Mouse (Mus musculus) forebrain, embryonic 16.5 days (tissue): ENCODE measurements around the gene Sprr2f. TPM values are rescaled to one million over a fixed set of nuclear protein-coding genes. Genes with fewer than 3 reads are reported as not detected.

Source experiments
- ATAC-seq: fragments of 200-750 bp; cut with Nextera tagmentation; 2 replicates; pipeline ENCODE4 v1.8.0; 2017; ENCODE audit warnings: mild to moderate bottlenecking, moderate library complexity
- H3K27ac ChIP-seq: fragments of 300-500 bp; sonication (generic); 2 replicates; pipeline ENCODE4 v1.5.1; 2014; ENCODE audit warnings: low read length, control low read depth
- H3K27me3 ChIP-seq: fragments of 300-500 bp; sonication (generic); replicated peaks from 2 replicates; pipeline ENCODE4 v1.6.1; 2014; ENCODE audit warnings: low read length; ENCODE audit not compliant: control insufficient read depth, insufficient read depth
- H3K36me3 ChIP-seq: fragments of 300-500 bp; sonication (generic); 2 replicates; pipeline ENCODE4 v1.6.1; 2014; ENCODE audit not compliant: control insufficient read depth, insufficient read depth
- H3K4me1 ChIP-seq: fragments of 300-500 bp; sonication (generic); replicated peaks from 2 replicates; pipeline ENCODE4 v1.6.1; 2014; ENCODE audit warnings: low read length; ENCODE audit not compliant: control insufficient read depth, insufficient read depth
- H3K4me2 ChIP-seq: fragments of 300-500 bp; sonication (generic); 2 replicates; pipeline ENCODE4 v1.6.1; 2014; ENCODE audit warnings: mild to moderate bottlenecking, low read length, control low read depth
- H3K4me3 ChIP-seq: fragments of 300-500 bp; sonication (generic); replicated peaks from 2 replicates; pipeline ENCODE4 v1.5.1; 2014; ENCODE audit warnings: mild to moderate bottlenecking, low read length, control low read depth
- H3K9ac ChIP-seq: fragments of 300-500 bp; sonication (generic); replicated peaks from 2 replicates; pipeline ENCODE4 v1.6.1; 2014; ENCODE audit warnings: low read depth, low read length, control low read depth
- H3K9me3 ChIP-seq: fragments of 300-500 bp; sonication (generic); 2 replicates; pipeline ENCODE4 v1.6.1; 2016; ENCODE audit warnings: low read length; ENCODE audit not compliant: control insufficient read depth
- WGBS: fragments of 180-500 bp; shearing (Covaris S2); extraction: QIAGEN DNeasy Blood & Tissue Kit; methylation state at CpG from one replicate; pipeline ENCODE4 v1.1.7; 2014; 5-methylcytosine and 5-hydroxymethylcytosine counted together
- polyA plus RNA-seq: library from polyadenylated mRNA; unstranded; fragments of >200 nt; fragmentation: Nextera tagmentation; extraction: Ambion mirVana; gene quantifications from 2 replicates; pipeline ENCODE4 v1.2.1, GENCODE M21; 2015

The Sprr2f gene
- not detected in 2 replicates for polyA plus RNA-seq

DNA sequence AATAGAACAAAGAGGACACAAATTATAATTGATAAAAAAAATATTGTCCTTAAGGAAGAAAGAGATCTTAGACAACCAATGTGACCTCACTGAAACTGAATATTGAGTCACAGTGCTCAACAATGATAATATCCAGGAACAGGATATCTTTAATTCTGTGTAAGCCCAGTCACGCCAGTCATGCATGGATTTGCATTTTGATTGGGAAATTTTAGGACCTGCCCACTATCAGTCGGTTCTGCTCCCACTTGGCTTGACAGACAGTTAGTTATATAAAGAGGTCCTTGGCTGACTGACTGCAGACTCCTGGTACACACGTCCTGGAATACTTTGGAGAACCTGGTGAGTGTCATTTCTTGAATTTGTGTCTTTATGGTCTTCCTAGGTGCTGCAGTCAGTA lies at the start of gene Sprr2f:
Sprr2f (plus strand) TSS at position 301 of the 400 bp plus-strand sequence.
- 75% methylated on average over 3 of the region's 3 CpGs for WGBS
- ATAC-seq, result no peak

DNA sequence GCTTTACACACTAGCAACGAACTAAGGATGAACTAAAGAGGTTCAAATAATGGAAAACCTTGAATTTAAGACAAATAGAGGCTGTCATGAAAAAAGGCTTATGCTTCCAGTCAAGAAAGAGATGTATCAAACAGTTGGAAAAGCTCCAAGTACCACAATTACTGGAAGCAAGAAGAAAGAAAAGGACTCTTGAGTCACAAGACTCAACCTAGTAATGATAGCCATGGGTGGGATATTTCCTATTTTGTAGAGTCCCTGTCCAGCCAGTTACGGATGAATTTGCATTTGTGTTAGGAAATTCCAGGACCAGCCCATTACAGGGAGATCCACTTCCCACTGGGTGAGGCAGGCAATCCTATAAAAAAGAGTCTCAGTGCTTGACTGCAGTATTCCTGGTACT lies 48.7 kb upstream of the Sprr2f start, which contains the start of gene Sprr2b:
Sprr2b (plus strand) TSS at position 301 of the 400 bp plus-strand sequence.
- no peak within 1 kb of the TSS for H3K9ac ChIP-seq
- H3K27ac ChIP-seq, result no peak within 1 kb of the TSS
- ATAC-seq, result no peak
- no peaks in the 10 kb centered on the region for H3K9me3 ChIP-seq
- H3K27me3 ChIP-seq, result no peaks in the 10 kb centered on the region
- H3K4me1 ChIP-seq, result no peaks in the 10 kb centered on the region
- H3K4me2 ChIP-seq, result no peak within 1 kb of the TSS
- no peak within 1 kb of the TSS for H3K4me3 ChIP-seq
- no peaks in the 10 kb centered on the region for H3K36me3 ChIP-seq
- WGBS, result 55% methylated on average over 2 of the region's 2 CpGs

More for the DNA sequence above, at the start of gene Sprr2f:
- Histone ChIP-seq H3K27ac (no peak within 1 kb of the TSS), H3K9me3 (no peaks in the 10 kb centered on the region), H3K4me2 (no peak within 1 kb of the TSS), H3K27me3 (no peaks in the 10 kb centered on the region), H3K36me3 (no peaks in the 10 kb centered on the region), H3K4me3 (no peak within 1 kb of the TSS), H3K4me1 (no peaks in the 10 kb centered on the region), H3K9ac (no peak within 1 kb of the TSS)

DNA sequence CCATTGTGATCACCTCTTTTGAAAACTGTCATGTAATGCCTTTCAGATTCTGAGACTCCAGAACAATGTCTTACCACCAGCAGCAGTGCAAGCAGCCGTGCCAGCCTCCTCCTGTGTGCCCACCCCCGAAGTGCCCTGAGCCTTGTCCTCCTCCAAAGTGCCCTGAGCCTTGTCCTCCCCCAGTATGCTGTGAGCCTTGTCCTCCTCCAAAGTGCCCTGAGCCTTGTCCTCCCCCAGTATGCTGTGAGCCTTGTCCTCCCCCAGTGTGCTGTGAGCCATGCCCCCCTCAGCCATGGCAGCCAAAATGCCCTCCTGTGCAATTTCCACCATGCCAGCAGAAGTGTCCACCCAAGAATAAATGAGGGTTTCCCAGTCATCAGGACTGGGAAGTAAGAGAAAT lies 47.6 kb upstream of the Sprr2f start:
- no peak for ATAC-seq

DNA sequence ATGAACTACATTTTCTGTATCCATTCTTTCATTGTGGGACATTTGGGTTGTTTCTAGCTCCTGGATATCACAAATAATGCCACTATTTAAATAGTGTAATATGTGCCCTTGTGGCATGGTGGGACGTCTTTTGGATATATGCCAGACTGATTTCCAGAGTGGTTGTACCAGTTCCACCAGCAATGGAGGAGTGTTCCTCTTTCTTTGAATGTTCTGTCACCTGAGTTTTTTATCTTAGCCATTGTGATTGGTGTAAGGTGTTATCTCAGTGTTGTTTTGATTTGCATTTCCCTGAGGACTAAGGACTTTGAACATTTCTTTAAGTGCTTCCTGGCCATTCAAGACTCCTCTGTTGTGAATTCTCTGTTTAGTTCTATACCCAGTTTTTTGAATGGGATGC lies 28.7 kb upstream of the Sprr2f start:
- Histone ChIP-seq H3K36me3 (no peaks in the 10 kb centered on the region), H3K9ac (no peak overlapping the region), H3K4me2 (no peak overlapping the region), H3K9me3 (no peaks in the 10 kb centered on the region), H3K4me3 (no peak overlapping the region), H3K4me1 (no peaks in the 10 kb centered on the region), H3K27me3 (no peaks in the 10 kb centered on the region), H3K27ac (no peak overlapping the region)
- 81% methylated on average over 1 of the region's 1 CpGs for WGBS
- no peak for ATAC-seq

More for the DNA sequence above, 47.6 kb upstream of the Sprr2f start:
- Histone ChIP-seq H3K4me2 (no peak overlapping the region), H3K4me3 (no peak overlapping the region), H3K27ac (no peak overlapping the region), H3K36me3 (no peaks in the 10 kb centered on the region), H3K9ac (no peak overlapping the region), H3K4me1 (no peaks in the 10 kb centered on the region), H3K9me3 (no peaks in the 10 kb centered on the region), H3K27me3 (no peaks in the 10 kb centered on the region)
- WGBS, result 64% methylated on average over 2 of the region's 2 CpGs

DNA sequence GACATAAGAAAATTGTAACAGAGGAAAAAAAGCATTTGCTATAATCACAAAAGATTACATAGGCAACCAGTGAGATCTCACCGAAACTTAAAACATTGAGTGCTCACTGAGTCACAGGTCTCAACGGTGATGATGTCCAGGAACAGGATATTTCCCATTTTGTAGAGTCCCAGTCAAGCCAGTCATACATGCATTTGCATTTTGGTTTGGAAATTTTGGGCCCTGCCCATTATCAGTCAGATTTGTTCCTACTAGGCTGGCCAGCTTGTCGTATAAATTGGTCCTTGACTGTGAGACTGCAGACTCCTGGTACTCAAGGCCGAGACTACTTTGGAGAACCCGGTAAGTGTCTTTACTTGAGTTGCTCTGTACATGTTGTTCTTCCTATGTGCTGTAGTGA lies 26.1 kb upstream of the Sprr2f start, which contains the start of gene Sprr2d:
Sprr2d (plus strand) TSS at position 301 of the 400 bp plus-strand sequence.
- Histone ChIP-seq H3K4me1 (no peaks in the 10 kb centered on the region), H3K4me2 (no peak within 1 kb of the TSS), H3K9me3 (no peaks in the 10 kb centered on the region), H3K4me3 (no peak within 1 kb of the TSS), H3K27me3 (no peaks in the 10 kb centered on the region), H3K9ac (no peak within 1 kb of the TSS), H3K27ac (no peak within 1 kb of the TSS), H3K36me3 (no peaks in the 10 kb centered on the region)
- 92% methylated on average over 5 of the region's 5 CpGs for WGBS
- no peak for ATAC-seq

DNA sequence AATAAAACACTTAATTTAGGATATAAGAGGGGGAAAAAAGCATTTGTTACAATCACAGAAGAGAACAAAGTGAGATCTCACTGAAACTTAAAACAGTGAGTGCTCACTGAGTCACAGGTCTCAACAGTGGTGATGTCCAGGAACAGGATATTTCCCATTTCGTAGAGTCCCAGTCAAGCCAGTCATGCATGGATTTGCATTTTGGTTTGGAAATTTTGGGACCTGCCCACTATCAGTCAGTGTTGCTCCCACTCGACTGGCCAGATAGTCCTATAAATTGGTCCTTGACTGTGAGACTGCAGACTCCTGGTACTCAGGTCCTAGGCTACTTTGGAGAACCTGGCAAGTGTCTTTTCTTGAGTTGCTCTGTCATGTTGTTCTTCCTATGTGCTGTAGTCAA lies 13.1 kb upstream of the Sprr2f start, which contains the start of gene Sprr2e:
Sprr2e (plus strand) TSS at position 301 of the 400 bp plus-strand sequence.
- no peak within 1 kb of the TSS for H3K4me3 ChIP-seq
- no peaks in the 10 kb centered on the region for H3K36me3 ChIP-seq
- H3K27me3 ChIP-seq, result no peaks in the 10 kb centered on the region
- no peaks in the 10 kb centered on the region for H3K9me3 ChIP-seq
- H3K27ac ChIP-seq, result no peak within 1 kb of the TSS
- WGBS, result 88% methylated on average over 2 of the region's 2 CpGs
- H3K9ac ChIP-seq, result no peak within 1 kb of the TSS
- H3K4me2 ChIP-seq, result no peak within 1 kb of the TSS
- no peaks in the 10 kb centered on the region for H3K4me1 ChIP-seq
- no peak for ATAC-seq

DNA sequence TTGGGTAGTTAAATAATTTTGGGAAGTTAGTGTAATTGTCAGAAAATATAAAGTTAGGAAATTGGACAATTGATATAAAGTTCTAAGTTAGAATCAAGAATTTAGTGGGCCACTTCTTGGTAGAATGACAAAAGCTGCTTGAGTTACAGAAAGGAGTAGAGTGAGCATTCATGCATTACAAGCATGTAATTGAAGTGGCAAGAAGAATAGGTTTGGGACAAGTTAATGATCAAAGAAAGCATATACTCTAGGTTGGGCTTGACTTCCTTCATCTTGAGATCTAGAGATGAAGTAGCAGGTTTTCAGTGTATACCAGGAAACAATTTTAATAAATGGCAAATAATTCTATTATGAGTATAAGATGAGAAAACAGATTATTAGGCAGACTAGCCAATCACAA lies 3.4 kb upstream of the Sprr2f start:
- no peaks in the 10 kb centered on the region for H3K4me1 ChIP-seq
- no peak for ATAC-seq

DNA sequence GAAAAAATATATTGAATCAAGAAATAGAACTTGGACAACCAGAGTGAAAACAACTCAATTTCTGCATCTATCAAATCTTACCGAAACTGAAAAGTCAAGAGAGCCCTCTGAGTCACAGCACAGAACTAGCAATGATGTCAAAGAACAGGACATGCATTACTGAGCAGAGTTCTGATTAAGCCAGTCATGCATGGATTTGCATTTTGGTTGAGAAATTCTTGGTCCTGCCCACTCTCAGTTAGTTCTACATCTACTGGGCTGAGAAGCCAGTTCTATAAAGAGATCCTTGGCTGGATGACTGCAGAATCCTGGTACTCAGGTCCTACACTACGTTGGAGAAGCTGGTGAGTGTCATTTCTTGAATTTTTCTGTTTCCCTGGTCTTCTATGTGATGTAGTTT lies 8.6 kb downstream of the Sprr2f start:
- Histone ChIP-seq H3K27ac (no peak overlapping the region), H3K4me2 (no peak overlapping the region), H3K9ac (no peak overlapping the region), H3K4me1 (no peaks in the 10 kb centered on the region), H3K4me3 (no peak overlapping the region), H3K36me3 (no peaks in the 10 kb centered on the region), H3K27me3 (no peaks in the 10 kb centered on the region), H3K9me3 (no peaks in the 10 kb centered on the region)
- 75% methylated on average over 2 of the region's 2 CpGs for WGBS
- ATAC-seq, result no peak

More for the DNA sequence above, 3.4 kb upstream of the Sprr2f start:
- Histone ChIP-seq H3K36me3 (no peaks in the 10 kb centered on the region), H3K9ac (no peak overlapping the region), H3K27me3 (no peaks in the 10 kb centered on the region), H3K9me3 (no peaks in the 10 kb centered on the region), H3K27ac (no peak overlapping the region), H3K4me3 (no peak overlapping the region), H3K4me2 (no peak overlapping the region)

DNA sequence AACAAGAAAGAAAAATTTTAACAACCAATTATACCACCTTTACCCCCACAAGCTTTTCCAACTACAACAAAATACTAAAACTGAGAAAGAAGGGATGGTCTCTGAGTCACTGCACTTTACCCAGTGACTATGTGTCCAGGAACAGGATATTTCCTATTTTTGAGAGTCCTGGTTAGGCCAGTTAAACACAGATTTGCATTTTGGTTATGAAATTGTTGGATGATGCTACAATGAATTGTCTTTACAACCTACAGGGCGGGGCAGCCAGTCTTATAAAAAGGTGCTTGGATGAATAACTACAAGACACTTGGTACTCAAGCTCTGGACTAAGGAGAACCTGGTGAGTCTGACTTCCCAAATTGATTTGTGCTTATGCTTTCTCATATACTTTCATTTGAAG lies 20.4 kb downstream of the Sprr2f start, which contains the start of gene Sprr2h:
Sprr2h (plus strand) TSS at position 301 of the 400 bp plus-strand sequence.
- Histone ChIP-seq H3K4me3 (no peak within 1 kb of the TSS), H3K9ac (no peak within 1 kb of the TSS), H3K9me3 (no peaks in the 10 kb centered on the region), H3K27me3 (no peaks in the 10 kb centered on the region), H3K27ac (no peak within 1 kb of the TSS), H3K4me2 (no peak within 1 kb of the TSS), H3K4me1 (no peaks in the 10 kb centered on the region), H3K36me3 (no peaks in the 10 kb centered on the region)
- ATAC-seq, result no peak
- 83% methylated on average over 1 of the region's 1 CpGs for WGBS

DNA sequence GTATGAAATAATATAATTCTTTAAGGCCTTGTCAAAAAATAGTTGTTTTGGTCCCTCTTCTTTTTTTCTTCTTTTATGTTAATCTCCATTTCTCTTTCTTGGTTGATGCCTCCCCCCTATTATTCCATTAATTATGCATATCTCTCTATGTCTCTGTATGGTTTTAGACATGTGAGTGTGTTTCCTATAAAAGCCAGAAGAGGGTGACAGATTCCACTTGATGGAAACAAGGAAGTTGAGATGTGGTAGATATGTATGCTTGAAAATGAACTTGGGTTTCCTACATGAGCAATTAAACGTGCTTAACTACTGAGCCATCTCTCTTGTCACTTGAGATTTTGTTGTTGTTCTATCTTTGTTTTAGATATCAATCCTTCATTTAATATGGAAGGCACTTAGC lies 29.3 kb downstream of the Sprr2f start:
- H3K27ac ChIP-seq, result no peak overlapping the region
- WGBS, result 61% methylated on average over 1 of the region's 1 CpGs
- no peaks in the 10 kb centered on the region for H3K36me3 ChIP-seq
- H3K9me3 ChIP-seq, result no peaks in the 10 kb centered on the region
- no peak overlapping the region for H3K4me3 ChIP-seq
- H3K4me1 ChIP-seq, result no peaks in the 10 kb centered on the region
- H3K27me3 ChIP-seq, result no peaks in the 10 kb centered on the region
- H3K4me2 ChIP-seq, result no peak overlapping the region
- no peak for ATAC-seq
- H3K9ac ChIP-seq, result no peak overlapping the region
